Comparison of ENCODE assay signal across 9 mouse cellular contexts in the genomic region with DNA sequence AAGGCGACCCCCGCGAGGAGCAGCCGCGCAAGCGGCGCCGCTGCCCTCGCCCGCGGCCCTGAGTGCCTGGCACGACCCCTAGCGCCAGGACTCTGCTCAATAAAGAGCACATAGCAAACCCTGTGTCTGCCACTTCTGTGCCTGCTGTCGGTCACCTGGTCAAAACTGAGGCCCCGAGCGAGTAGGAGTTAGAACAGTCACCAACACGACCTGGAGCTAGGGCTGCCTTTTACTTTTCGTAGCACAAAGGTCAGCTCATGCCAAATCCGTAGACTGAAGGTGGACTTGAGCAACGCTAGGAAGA. TPM values are rescaled to one million over a fixed set of nuclear protein-coding genes. Genes with fewer than 3 reads are reported as not detected.
A peak's percentile ranks its signal among the peaks of the same experiment; 100 is the strongest.
DNase-seq lines count a peak whose midpoint lies in the region; ATAC-seq and TF ChIP-seq lines count a peak whose summit lies in the region.
"Had no signal": no experiment of that assay in that cellular context is flagged by ENCODE, and none has a peak within 500 bp of the region (broad histone marks: within the 10 kb centered on the region; RNA-seq: fewer than 3 reads in every experiment).

No protein-coding gene starts in this region.

- peaks cover 9% of the 10 kb centered on the region for H3K4me1 ChIP-seq in neural tube, embryonic 11.5 days (ENCODE audit: control insufficient read depth, insufficient read depth, low read length)
- peaks cover 23% of the 10 kb centered on the region for H3K4me1 ChIP-seq in liver, embryonic 11.5 days (replicated peaks; ENCODE audit: control insufficient read depth, insufficient read depth, low read length)
- H3K4me1 ChIP-seq in stomach, embryonic 15.5 days, result peaks cover 22% of the 10 kb centered on the region

- H3K27me3 ChIP-seq in neural tube, embryonic 11.5 days (ENCODE audit: control insufficient read depth, insufficient read depth, low read length), result peaks cover 13% of the 10 kb centered on the region; the same call in 1 of the 2 replicates
- peaks cover 35% of the 10 kb centered on the region for H3K27me3 ChIP-seq in liver, embryonic 11.5 days (replicated peaks; ENCODE audit: control insufficient read depth, insufficient read depth, low read length)
- H3K27me3 ChIP-seq in stomach, embryonic 15.5 days (replicated peaks), result peaks cover 26% of the 10 kb centered on the region

- no peak for ATAC-seq in neural tube, embryonic 11.5 days (ENCODE audit: insufficient read depth, low FRiP score, low TSS enrichment)
- no peak for ATAC-seq in liver, embryonic 11.5 days (replicated peaks; ENCODE audit: low FRiP score)
- ATAC-seq in stomach, embryonic 15.5 days (ENCODE audit: insufficient read depth, low FRiP score, low read depth), result no peak

- WGBS in neural tube, embryonic 11.5 days, result 15% methylated on average over 20 of the region's 20 CpGs
- WGBS in liver, embryonic 11.5 days, result 14% methylated on average over 20 of the region's 20 CpGs
- WGBS in stomach, embryonic 15.5 days, result 13% methylated on average over 20 of the region's 20 CpGs

- H3K27ac ChIP-seq in gastrocnemius, adult 2 months, result no peak overlapping the region
- H3K27ac ChIP-seq in neural tube, embryonic 11.5 days (ENCODE audit: low read depth, low read length), result no peak overlapping the region
- no peak overlapping the region for H3K27ac ChIP-seq in liver, embryonic 11.5 days (ENCODE audit: low read depth, low read length)
- H3K27ac ChIP-seq in stomach, embryonic 15.5 days, result no peak overlapping the region

- H3K4me2 ChIP-seq in neural tube, embryonic 11.5 days (ENCODE audit: low read depth), result peak overlapping the region; percentile 71
- peak overlapping the region; percentile 96 for H3K4me2 ChIP-seq in liver, embryonic 11.5 days
- H3K4me2 ChIP-seq in stomach, embryonic 15.5 days, result peak overlapping the region; percentile 95

- H3K9me3 ChIP-seq in neural tube, embryonic 11.5 days (ENCODE audit: control insufficient read depth, low read length), result no peaks in the 10 kb centered on the region
- H3K9me3 ChIP-seq in liver, embryonic 11.5 days (ENCODE audit: control insufficient read depth, low read length), result no peaks in the 10 kb centered on the region
- H3K9me3 ChIP-seq in stomach, embryonic 15.5 days, result no peaks in the 10 kb centered on the region

- H3K9ac ChIP-seq in neural tube, embryonic 11.5 days (ENCODE audit: low read length), result peak overlapping the region; percentile 59; the same call in 1 of the 2 replicates
- peak overlapping the region; percentile 60; the same call in 1 of the 2 replicates for H3K9ac ChIP-seq in liver, embryonic 11.5 days (ENCODE audit: low read depth, low read length)
- no peak overlapping the region for H3K9ac ChIP-seq in stomach, embryonic 15.5 days

- peak overlapping the region; percentile 70 for H3K4me3 ChIP-seq in gastrocnemius, adult 2 months
- H3K4me3 ChIP-seq in neural tube, embryonic 11.5 days (ENCODE audit: low read depth, low read length), result peak overlapping the region; percentile 37; the same call in 1 of the 2 replicates
- peak overlapping the region; percentile 54 for H3K4me3 ChIP-seq in liver, embryonic 11.5 days (ENCODE audit: low read depth, low read length)
- H3K4me3 ChIP-seq in stomach, embryonic 15.5 days (replicated peaks), result peak overlapping the region; percentile 47

- no peaks in the 10 kb centered on the region for H3K36me3 ChIP-seq in neural tube, embryonic 11.5 days (ENCODE audit: control insufficient read depth, insufficient read depth, low read length)
- H3K36me3 ChIP-seq in liver, embryonic 11.5 days (ENCODE audit: control insufficient read depth, insufficient read depth, low read length), result no peaks in the 10 kb centered on the region
- no peaks in the 10 kb centered on the region for H3K36me3 ChIP-seq in stomach, embryonic 15.5 days

- no peak for DNase-seq in gastrocnemius, adult 2 months
- DNase-seq in gastrocnemius, postnatal 10 days, result no peak
- no peak for DNase-seq in neural tube, embryonic 11.5 days (ENCODE audit: low spot score)
- no peak for DNase-seq in neural tube, embryonic 10.5 days (ENCODE audit: extremely low spot score, low spot score)
- no peak for DNase-seq in liver, embryonic 11.5 days (ENCODE audit: low spot score)
- DNase-seq in left cerebral cortex, adult 18-20 months (ENCODE audit: low spot score in 2 of 2), result no peak
- no peak for DNase-seq in cerebellum, postnatal 25 days

- intact Hi-C loops in gastrocnemius, adult 2 months (cut with DNase I), result loop anchor here (5.0 kb wide), 1 partner anchor 62 kb away; a partner anchor contains a TSS

- peak; percentile 17; the same call in 1 of the 2 replicates for TF ChIP-seq CTCF in gastrocnemius, adult 2 months (IDR thresholded peaks at IDR 0.05)

RNA-seq across cellular contexts. Expression of a gene that starts 1.7 kb away (rescaled TPM):
- not detected for total RNA-seq in gastrocnemius, adult 2 months (2021)
- not detected for total RNA-seq in gastrocnemius, postnatal 10 days (2021)
- 0.20 and 0.42 TPM in 2 replicates for polyA plus RNA-seq in neural tube, embryonic 11.5 days (2014; fragmentation: Nextera tagmentation; extraction: Ambion mirVana)
- polyA plus RNA-seq in liver, embryonic 11.5 days (2014; fragmentation: Nextera tagmentation; extraction: Ambion mirVana), result 0.25 TPM in 1 of 2 replicates, not detected in the other
- polyA plus RNA-seq in stomach, embryonic 15.5 days (2015; fragmentation: Nextera tagmentation; extraction: Ambion mirVana), result 0.12 and 0.37 TPM in 2 replicates
- not detected for total RNA-seq in left cerebral cortex, adult 18-20 months (2021)
- total RNA-seq: adrenal gland, adult 2 months had no signal
- polyA plus RNA-seq: adrenal gland, adult 2 months had no signal

RNA-seq across cellular contexts. Expression of a gene that starts 3.0 kb away (rescaled TPM):
- total RNA-seq in gastrocnemius, adult 2 months (2021), result not detected
- under 1 TPM in 1 of 2 experiments, not detected in 1; 0.81 TPM for total RNA-seq in gastrocnemius, postnatal 10 days (2021)
- polyA plus RNA-seq in neural tube, embryonic 11.5 days (2014; fragmentation: Nextera tagmentation; extraction: Ambion mirVana), result 1.5 and 2.6 TPM in 2 replicates
- polyA plus RNA-seq in liver, embryonic 11.5 days (2014; fragmentation: Nextera tagmentation; extraction: Ambion mirVana), result 1.0 and 1.8 TPM in 2 replicates
- 0.59 and 1.5 TPM in 2 replicates for polyA plus RNA-seq in stomach, embryonic 15.5 days (2015; fragmentation: Nextera tagmentation; extraction: Ambion mirVana)
- under 1 TPM; 0.68 to 0.74 TPM for total RNA-seq in left cerebral cortex, adult 18-20 months (2021)
- total RNA-seq: adrenal gland, adult 2 months had no signal

RNA-seq across cellular contexts. Expression of a gene that starts 8.9 kb away (rescaled TPM):
- total RNA-seq in gastrocnemius, adult 2 months (2021), result under 1 TPM; 0.33 to 0.36 TPM
- under 1 TPM; 0.73 to 0.79 TPM for total RNA-seq in gastrocnemius, postnatal 10 days (2021)
- polyA plus RNA-seq in neural tube, embryonic 11.5 days (2014; fragmentation: Nextera tagmentation; extraction: Ambion mirVana), result 9.2 and 10.4 TPM in 2 replicates
- 1.9 and 2.4 TPM in 2 replicates for polyA plus RNA-seq in liver, embryonic 11.5 days (2014; fragmentation: Nextera tagmentation; extraction: Ambion mirVana)
- polyA plus RNA-seq in stomach, embryonic 15.5 days (2015; fragmentation: Nextera tagmentation; extraction: Ambion mirVana), result 2.4 and 2.5 TPM in 2 replicates
- 10 to 100 TPM; 69.4 to 81.9 TPM for total RNA-seq in left cerebral cortex, adult 18-20 months (2021)

RNA-seq across cellular contexts. Expression of a gene that starts 19.9 kb away (rescaled TPM):
- under 1 TPM; 0.28 to 0.64 TPM for total RNA-seq in gastrocnemius, adult 2 months (2021)
- 1 to 10 TPM; 6.3 to 8.7 TPM for total RNA-seq in gastrocnemius, postnatal 10 days (2021)
- polyA plus RNA-seq in neural tube, embryonic 11.5 days (2014; fragmentation: Nextera tagmentation; extraction: Ambion mirVana), result 13.1 and 13.9 TPM in 2 replicates
- 12.6 and 14.0 TPM in 2 replicates for polyA plus RNA-seq in liver, embryonic 11.5 days (2014; fragmentation: Nextera tagmentation; extraction: Ambion mirVana)
- 20.2 and 21.1 TPM in 2 replicates for polyA plus RNA-seq in stomach, embryonic 15.5 days (2015; fragmentation: Nextera tagmentation; extraction: Ambion mirVana)
- total RNA-seq in left cerebral cortex, adult 18-20 months (2021), result 10 to 100 TPM; 10.2 to 10.5 TPM

RNA-seq across cellular contexts. Expression of a gene that starts 53.7 kb away (rescaled TPM):
- 10 to 100 TPM; 10.1 to 15.8 TPM for total RNA-seq in gastrocnemius, adult 2 months (2021)
- total RNA-seq in gastrocnemius, postnatal 10 days (2021), result 10 to 100 TPM; 15.1 to 16.1 TPM
- polyA plus RNA-seq in neural tube, embryonic 11.5 days (2014; fragmentation: Nextera tagmentation; extraction: Ambion mirVana), result 14.5 and 15.1 TPM in 2 replicates
- polyA plus RNA-seq in liver, embryonic 11.5 days (2014; fragmentation: Nextera tagmentation; extraction: Ambion mirVana), result 25.2 and 25.6 TPM in 2 replicates
- 26.8 and 30.2 TPM in 2 replicates for polyA plus RNA-seq in stomach, embryonic 15.5 days (2015; fragmentation: Nextera tagmentation; extraction: Ambion mirVana)
- 10 to 100 TPM in 1 of 2 experiments, 1 to 10 TPM in 1; 9.5 to 12.3 TPM for total RNA-seq in left cerebral cortex, adult 18-20 months (2021)

Comparison
In these comparisons a context has a peak if more than half of its experiments do, and no peak if none do; other contexts are left out.
1. RNA of a gene that starts 8.9 kb away (total RNA-seq): 69.4 to 81.9 TPM in left cerebral cortex, adult 18-20 months; 0.73 to 0.79 TPM in gastrocnemius, postnatal 10 days and 0.33 to 0.36 TPM in gastrocnemius, adult 2 months; every median in the first group is over 10 times any median in the second.
2. Peak in every context shown above with its lines, with median percentiles within 50 percentile points of each other: H3K4me3 ChIP-seq and H3K4me2 ChIP-seq.